Mouse (Mus musculus) left cerebral cortex, postnatal 4 days (tissue): Measurements from ENCODE around the gene Rpp25l. TPM values are rescaled to one million over a fixed set of nuclear protein-coding genes. Genes with fewer than 3 reads are reported as not detected.
A peak's percentile ranks its signal among the peaks of the same experiment; 100 is the strongest.
"Not testable (repeated sequence)": the region's sequence is repeated elsewhere in the genome, so short reads cannot be mapped to it uniquely, and the experiment has no call there.

Experiments
- DNase-seq: peaks from one replicate; pipeline ENCODE4 v3.0.0-alpha.2; 2022
- intact Hi-C: fragments of 180-260 bp; cut with DNase I; formaldehyde crosslinking; loops from one replicate; pipeline ENCODE4 v1.15.1; 2025
- total RNA-seq, 2 experiments: library from RNA; stranded (reverse); gene quantifications; 2 replicates each; pipeline ENCODE4 v1.2.3; 2021

Rpp25l gene
- total RNA-seq, 2 experiments from 2014 or later, result 32.2 to 34.5 TPM

- intact Hi-C loops, result loop anchor here (2.0 kb wide), 1 partner anchor 23 kb away; no protein-coding TSS in a partner anchor
- DNase-seq, result no peak
Measured at GRCm38 (mm10) chr4:41738256-41738603, 24.9 kb upstream of the Rpp25l start.

- intact Hi-C loops, result loop anchor here (2.0 kb wide), 1 partner anchor 23 kb away; no protein-coding TSS in a partner anchor
Measured at GRCm38 (mm10) chr4:41737602-41738255, 24.4 kb upstream of the Rpp25l start.

DNA sequence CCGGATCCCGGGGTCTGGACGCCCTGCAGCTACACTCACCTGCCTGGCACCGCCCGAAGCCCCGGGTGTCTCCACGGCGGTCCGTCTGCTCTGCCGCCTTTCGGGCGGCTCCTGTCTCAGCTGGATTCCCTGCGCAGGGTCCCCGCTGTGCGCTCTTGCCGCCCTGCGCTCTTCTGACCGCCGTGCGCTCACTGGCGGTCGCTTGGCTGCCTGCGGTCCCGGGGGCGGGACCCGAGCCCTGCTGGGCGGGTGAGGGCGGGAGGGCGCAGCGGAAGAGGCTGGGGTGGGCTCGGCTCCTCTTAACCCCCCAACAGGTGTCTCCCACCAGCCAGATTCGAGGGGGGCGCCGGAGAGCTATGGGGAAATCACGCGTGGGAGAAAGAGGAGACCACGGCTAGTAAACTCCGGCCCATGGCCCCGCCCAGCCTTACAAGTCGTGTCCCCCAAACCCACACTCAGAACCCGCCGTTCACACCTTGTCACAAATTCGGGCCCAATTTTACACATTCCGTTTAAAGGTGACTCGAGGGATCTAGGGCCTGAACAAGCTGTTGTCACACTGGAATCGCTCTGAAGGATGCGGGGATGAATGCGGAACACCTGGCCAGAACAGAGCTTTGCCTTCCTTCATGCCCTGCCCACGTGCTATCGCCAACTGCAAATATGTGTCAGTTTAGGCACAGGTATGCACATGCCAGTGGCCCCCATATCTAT lies 17.9 kb upstream of the Rpp25l start, which contains the start of gene Arid3c:
Gene Arid3c, minus strand, starts transcription at position 91 of the 714 bp plus-strand sequence.
- intact Hi-C loops, result no loop called here

More at GRCm38 (mm10) chr4:41737602-41738255, 24.4 kb upstream of the Rpp25l start:
- DNase-seq, result peak; percentile 78

DNA sequence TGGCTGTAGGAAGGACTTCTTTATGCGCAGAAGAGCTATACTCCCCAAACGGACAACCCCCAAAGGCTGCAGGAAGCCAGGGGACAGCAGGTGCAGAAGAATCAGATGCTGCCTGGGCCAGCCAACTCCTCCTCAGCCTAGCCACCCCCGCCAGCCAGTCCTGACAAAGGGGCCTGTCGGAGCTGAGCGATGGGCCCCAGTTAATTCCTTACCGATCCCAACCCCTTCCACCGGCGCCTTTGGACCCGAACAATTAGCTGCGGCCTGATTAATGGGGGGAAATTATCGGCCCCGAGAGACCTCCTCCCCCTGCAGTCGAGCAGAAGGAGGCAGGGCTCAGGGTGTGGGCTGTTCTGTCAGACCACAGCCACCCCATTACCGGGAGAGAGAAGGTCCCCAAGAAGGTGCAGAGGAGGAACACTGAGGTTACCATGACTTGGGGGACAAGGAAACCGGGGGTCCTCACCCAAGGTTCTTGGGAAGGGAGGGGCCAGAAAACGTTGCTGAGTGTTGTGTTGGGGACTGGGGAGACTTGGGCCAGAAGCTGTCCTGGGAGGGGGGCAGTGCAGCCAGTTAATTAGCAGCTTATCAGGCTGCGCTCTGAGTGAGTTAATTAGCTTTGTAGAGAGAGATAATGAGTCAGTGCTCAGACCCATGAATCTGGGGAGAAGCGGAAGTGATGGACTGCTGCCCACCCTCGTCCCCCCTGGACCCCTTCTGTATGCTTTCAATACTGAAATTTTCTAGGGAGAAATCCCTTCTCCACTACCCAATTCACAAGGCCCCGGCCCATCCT lies 13.7 kb upstream of the Rpp25l start:
- DNase-seq, result no peak
- intact Hi-C loops, result no loop called here

More for the DNA sequence above, 17.9 kb upstream of the Rpp25l start, which contains the start of gene Arid3c:
- DNase-seq, result no peak

DNA sequence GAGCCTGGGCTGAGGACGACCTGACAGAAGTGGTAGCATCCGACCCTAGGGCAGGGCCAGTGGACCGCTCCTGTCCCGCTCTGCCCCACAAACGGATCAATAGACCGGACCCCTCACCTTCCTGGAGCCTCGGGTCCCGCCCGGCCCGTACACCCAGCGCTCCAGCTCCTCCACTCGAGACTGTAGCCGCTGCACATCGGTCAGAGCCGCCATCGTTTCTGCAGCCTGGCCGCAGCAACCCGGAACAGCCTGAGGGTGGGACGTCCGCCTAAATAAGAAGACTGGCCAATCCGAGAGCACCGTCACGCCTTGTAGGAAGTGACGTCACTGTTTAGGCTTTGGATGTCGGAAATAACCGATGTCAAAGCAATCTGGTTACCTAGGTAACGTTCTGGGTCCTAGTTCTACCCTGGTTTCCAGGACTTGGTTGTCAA lies 9.6 kb upstream of the Rpp25l start, which contains the start of gene Dctn3:
Gene Dctn3, minus strand, starts transcription at position 253 of the 434 bp plus-strand sequence.
- intact Hi-C loops, result no loop called here

DNA sequence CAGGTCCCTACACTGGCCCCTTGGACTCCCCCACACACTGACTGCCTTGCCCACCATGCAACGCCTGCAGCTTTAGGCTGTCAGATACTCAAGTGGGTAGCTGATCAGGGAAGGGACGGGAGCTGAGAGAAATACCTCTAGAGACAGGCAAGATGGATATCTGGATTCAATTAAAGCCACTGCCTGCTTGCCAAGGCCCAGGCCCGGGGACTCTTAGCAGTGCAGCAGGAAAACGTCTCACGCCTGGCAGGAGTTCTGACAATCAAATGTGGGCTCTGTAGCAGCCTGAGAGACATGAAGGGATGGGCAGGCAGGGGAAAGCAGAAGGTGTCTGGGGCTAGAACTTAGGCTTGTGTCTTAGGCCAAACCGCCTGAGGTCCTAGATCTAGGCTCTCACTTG lies 3.5 kb upstream of the Rpp25l start:
- no peak for DNase-seq
- intact Hi-C loops, result no loop called here

More for the DNA sequence above, 9.6 kb upstream of the Rpp25l start, which contains the start of gene Dctn3:
- DNase-seq, result peak; percentile 87

DNA sequence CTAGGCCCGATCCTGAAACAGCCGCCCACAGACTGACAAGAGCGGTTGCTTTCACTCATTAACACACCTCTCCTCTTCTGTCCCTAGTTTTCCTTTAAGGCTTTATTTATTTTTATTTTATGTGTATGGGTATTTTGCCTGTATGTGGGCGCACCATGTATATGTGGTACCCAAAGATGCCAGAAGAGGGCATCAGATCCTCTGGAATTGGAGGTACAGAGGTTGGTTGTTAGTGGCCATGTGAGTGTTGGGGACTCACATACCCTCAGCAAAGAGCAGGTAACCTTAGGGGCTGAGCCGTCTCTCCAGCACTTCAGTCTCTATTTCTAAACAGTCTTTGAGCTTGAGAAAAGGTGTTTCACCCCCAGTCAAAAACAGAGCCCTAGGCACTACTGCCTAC lies 2.3 kb upstream of the Rpp25l start:
- no peak for DNase-seq
- intact Hi-C loops, result loop anchor here (2.0 kb wide), 1 partner anchor 23 kb away; no protein-coding TSS in a partner anchor

DNA sequence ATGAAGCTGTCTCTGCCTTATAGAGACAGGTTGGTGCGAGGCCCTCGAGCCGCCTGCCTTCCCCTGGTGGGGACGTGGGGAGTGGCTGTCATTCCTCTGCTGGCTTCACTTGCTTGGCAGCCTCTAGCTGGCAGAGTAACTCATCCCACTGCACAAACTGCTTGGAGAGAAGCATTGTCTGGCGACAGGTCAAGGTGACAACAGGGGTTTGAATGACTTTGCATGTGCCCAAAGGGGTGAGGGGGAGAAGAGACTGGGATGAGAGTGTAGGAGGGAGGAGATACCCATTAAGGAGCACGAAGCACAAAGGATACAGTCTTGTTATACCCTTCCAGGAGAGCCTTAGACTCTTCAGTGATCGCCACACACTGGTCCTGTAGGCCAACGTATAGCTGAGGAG lies 1.7 kb upstream of the Rpp25l start:
- DNase-seq, result no peak

DNA sequence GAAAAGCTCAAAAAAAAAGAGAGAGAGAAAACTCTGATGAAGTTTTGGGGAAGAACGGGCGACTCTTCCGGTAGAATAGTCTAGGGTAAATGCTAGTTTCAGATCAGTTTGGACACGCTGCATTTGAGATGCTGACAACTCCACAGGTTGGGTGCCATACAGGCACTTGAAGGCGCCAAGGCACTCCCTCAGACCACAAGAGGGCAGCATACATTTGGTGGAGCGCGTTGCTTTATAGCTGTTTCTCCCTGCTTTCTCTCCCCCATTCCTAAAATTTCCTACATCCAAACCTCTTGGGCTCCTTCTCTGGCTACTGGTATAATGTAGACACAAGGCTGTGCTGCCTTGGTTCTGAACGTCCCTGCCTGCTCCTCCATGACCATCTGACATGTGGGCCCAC lies 942 bp upstream of the Rpp25l start:
- peak; percentile 71 for DNase-seq
- intact Hi-C loops, result loop anchor here (2.0 kb wide), 1 partner anchor 25 kb away; no protein-coding TSS in a partner anchor

More for the DNA sequence above, 1.7 kb upstream of the Rpp25l start:
- intact Hi-C loops, result loop anchor here (2.0 kb wide), 1 partner anchor 24 kb away; no protein-coding TSS in a partner anchor

DNA sequence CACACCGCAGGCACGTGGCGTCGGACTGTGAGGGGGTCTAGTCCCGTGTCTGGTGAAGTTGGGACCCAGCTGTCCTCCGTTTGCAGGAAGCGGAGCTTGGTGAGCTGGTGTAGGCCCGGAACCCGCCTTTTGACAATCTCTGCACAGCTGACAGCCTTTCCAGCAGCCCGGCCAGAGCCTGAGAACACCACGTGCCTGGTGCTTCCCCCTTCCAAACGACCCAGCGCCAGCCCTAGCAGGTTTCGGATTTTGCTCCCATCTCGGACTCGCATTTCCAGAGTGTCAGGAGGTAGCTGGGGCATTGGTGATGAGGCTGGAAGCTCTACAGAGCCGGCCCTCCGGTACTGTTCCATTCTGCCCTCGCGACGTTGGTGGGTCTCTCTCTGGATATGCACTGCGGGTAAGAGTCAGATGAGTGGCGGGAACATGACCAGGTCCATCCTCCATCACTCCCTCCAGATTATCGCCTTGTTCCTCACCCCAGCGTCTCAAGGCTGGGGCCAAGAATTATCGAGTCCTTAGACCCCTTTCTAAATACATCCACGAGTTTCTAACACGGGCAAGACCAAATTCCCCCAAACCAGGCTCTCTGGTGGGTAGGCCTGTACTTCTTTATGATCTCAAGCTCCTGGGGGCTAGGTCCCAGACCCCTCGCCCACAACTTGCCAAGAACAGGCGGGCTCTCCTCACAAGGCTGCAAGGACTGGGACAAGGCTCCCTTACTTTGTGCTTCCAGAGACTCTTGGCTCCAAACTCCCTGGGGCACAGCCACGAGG lies 725 bp downstream of the Rpp25l start:
- intact Hi-C loops, result no loop called here
- DNase-seq, result peak; percentile 27

DNA sequence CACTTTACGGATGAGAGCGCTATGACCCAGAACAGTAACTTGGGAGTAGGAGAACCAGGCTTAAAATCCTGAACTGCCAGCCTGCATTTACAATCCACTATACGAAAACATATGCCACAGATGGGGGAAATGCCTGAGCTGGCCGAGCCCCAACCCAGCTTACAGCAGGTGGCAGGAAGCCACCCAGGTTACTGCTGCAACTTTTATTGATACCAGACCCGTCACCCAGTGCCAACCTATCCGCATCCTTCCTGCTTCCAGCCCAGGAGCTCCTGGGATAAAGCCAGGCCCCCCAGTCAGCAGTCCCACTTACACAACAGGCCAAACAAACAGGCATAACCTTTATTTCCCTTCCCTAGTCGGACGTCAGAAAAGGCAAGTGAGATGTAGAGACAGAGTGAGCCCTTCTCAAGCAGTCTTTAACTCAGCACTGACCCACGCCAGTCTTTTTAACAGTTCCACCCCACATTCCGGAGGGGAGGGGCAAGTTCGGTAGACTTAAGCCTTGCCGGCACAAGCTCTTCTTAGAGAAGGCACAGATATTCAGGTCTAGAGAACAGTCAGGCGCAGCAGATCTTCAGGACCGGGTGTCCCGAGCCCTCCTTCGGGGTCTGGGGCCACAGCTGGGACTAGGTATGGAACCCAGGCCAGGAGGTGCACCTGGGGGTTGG lies 1.5 kb downstream of the Rpp25l start:
- no peak for DNase-seq
- intact Hi-C loops, result no loop called here

GRCm38 (mm10) chr4:41710229-41710628 lies 3.1 kb downstream of the Rpp25l start:
- no peak for DNase-seq
- intact Hi-C loops, result no loop called here

DNA sequence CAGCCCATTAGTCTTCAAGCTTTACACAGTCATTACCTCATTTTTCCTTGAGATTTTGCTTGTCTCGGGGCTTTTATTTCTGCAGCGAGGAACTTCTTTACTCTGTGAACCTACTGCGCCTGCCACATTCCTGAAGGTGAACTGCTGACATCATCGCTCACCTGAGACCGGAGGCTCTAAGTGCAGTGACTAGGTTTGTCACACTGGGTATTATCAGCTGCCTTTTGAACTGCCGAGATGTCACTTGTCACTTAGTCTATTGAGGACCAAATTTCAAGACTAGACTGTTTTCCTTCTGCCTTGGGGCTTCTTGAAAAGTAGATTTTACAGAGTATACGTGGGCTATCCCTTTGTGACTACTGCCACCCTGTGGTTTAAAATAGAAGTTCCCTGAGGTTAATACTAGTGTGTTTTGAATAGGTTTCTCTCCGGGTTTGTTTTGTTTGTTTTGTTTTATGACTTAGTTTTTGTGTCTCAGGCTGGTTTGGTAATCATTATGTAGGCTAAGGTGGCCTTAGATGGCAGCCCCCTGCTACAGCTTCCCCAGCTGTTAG lies 5.1 kb downstream of the Rpp25l start:
- DNase-seq, result no peak

DNA sequence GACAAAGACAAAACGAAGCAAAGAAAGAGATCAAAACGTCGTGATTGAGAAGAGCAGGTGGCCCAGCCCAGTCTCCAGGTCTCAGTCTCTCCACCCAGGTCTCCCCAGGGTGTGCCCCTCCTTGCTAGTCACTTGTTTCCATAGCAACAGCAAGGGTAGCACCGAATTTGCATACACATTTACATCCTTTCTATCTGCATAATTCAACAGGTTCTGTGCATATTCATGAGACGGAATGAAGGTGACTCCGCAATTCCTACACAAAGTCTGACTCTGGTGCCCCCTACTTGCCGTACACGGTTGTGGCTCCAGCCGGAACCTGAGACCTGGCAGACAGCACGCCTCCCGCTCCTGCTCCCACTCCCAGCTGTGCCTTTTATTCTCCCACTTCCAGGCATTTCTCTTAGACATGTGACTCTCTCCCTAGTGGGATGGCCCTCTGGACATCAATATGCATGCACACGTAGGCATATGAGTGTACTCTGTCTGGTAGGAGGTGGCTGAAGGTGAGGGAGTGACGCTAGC lies 6.3 kb downstream of the Rpp25l start:
- DNase-seq, result peak; percentile 71
- intact Hi-C loops, result loop anchor here (5.0 to 10.0 kb wide), 2 partner anchors 240 to 652 kb away; partner anchors contain the start of gene Nudt2

More for the DNA sequence above, 5.1 kb downstream of the Rpp25l start:
- intact Hi-C loops, result loop anchor here (5.0 to 10.0 kb wide), 2 partner anchors 241 to 653 kb away; partner anchors contain the start of gene Nudt2

- DNase-seq, result peak; percentile 53
- intact Hi-C loops, result loop anchor here (5.0 to 10.0 kb wide), 2 partner anchors 239 to 651 kb away; partner anchors contain the start of gene Nudt2
Measured at GRCm38 (mm10) chr4:41705922-41706754, 7.2 kb downstream of the Rpp25l start.

DNA sequence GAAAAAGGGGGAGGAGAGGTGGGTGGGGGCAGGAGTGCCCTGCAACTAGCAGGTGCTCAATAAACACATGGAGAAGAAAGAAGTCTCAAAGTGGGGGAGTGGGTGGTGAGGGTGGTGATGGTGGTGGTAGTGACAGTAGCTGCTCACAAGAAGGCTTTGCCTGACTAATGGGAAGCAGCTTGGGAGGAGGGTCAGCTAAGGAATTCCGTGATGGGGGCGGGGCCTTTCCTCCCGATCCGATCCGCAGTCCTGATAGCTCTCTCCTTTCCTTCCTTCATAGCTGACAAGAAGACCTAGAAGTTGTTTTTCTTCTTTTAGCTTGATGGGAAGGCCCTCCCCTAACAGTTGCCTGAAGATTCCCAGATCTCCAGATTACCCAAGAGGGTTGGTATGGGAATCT lies 8.7 kb downstream of the Rpp25l start:
- intact Hi-C loops, result loop anchor here (5.0 to 10.0 kb wide), 2 partner anchors 237 to 650 kb away; partner anchors contain the start of gene Nudt2

GRCm38 (mm10) chr4:41702226-41702625 lies 11.1 kb downstream of the Rpp25l start:
- intact Hi-C loops, result loop anchor here (10.0 kb wide), 1 partner anchor 647 kb away; no protein-coding TSS in a partner anchor
- not testable (repeated sequence) for DNase-seq

More for the DNA sequence above, 8.7 kb downstream of the Rpp25l start:
- no peak for DNase-seq
